Mouse (Mus musculus) right cerebral cortex, postnatal 10 days (tissue): ENCODE results near the gene Dock7.
A peak's percentile ranks its signal among the peaks of the same experiment; 100 is the strongest.

Source experiments
- DNase-seq, 2 experiments: peaks; one replicate each; pipeline ENCODE4 v3.0.0; 2021; ENCODE audit warnings: low spot score in 2 of 2

The Dock7 gene

GRCm38 (mm10) chr4:99121123-99121755 lies 524 bp upstream of the Dock7 start:
- DNase-seq: no peak

- DNase-seq: no peak
These were observed 1.7 kb downstream of the Dock7 start for GRCm38 (mm10) chr4:99119051-99119450.

- no peak for DNase-seq
These were observed 4.9 kb downstream of the Dock7 start for GRCm38 (mm10) chr4:99115797-99116196.

- DNase-seq: peak in 1 of 2 experiments; percentile 12
These were observed 9.0 kb downstream of the Dock7 start for GRCm38 (mm10) chr4:99111670-99112069.

GRCm38 (mm10) chr4:99108817-99109216 lies 11.9 kb downstream of the Dock7 start:
- DNase-seq: peak in 1 of 2 experiments; percentile 15

GRCm38 (mm10) chr4:99102846-99103245 lies 17.9 kb downstream of the Dock7 start:
- DNase-seq: peak in 1 of 2 experiments; percentile 6

- peak in 1 of 2 experiments; percentile 20 for DNase-seq
These were observed 20.0 kb downstream of the Dock7 start for GRCm38 (mm10) chr4:99100724-99101123.

GRCm38 (mm10) chr4:99091777-99092176 lies 28.9 kb downstream of the Dock7 start:
- no peak for DNase-seq

- DNase-seq: no peak
These were observed 29.5 kb downstream of the Dock7 start for GRCm38 (mm10) chr4:99091151-99091701.

- no peak for DNase-seq
These were observed 32.8 kb downstream of the Dock7 start for GRCm38 (mm10) chr4:99087760-99088485.

GRCm38 (mm10) chr4:99083862-99084261 lies 36.9 kb downstream of the Dock7 start:
- DNase-seq: no peak

GRCm38 (mm10) chr4:99081169-99081568 lies 39.5 kb downstream of the Dock7 start:
- DNase-seq: no peak

- DNase-seq: no peak
These were observed 42.7 kb downstream of the Dock7 start for GRCm38 (mm10) chr4:99078005-99078404.

GRCm38 (mm10) chr4:99068806-99069205 lies 51.9 kb downstream of the Dock7 start:
- no peak for DNase-seq

GRCm38 (mm10) chr4:99064524-99064923 lies 56.2 kb downstream of the Dock7 start:
- DNase-seq: no peak

- no peak for DNase-seq
These were observed 72.1 kb downstream of the Dock7 start for GRCm38 (mm10) chr4:99048581-99048980.

GRCm38 (mm10) chr4:99046471-99046870 lies 74.2 kb downstream of the Dock7 start:
- no peak for DNase-seq

GRCm38 (mm10) chr4:99044854-99045253 lies 75.9 kb downstream of the Dock7 start:
- DNase-seq: no peak

- DNase-seq: no peak
These were observed 87.8 kb downstream of the Dock7 start for GRCm38 (mm10) chr4:99032921-99033320.

- DNase-seq: no peak
These were observed 90.0 kb downstream of the Dock7 start, which contains the start of gene Angptl3 for GRCm38 (mm10) chr4:99030686-99031085. Angptl3 (plus strand) TSS chr4:99030954.

GRCm38 (mm10) chr4:99028377-99028776 lies 92.3 kb downstream of the Dock7 start:
- no peak for DNase-seq

- DNase-seq: no peak
These were observed 98.5 kb downstream of the Dock7 start for GRCm38 (mm10) chr4:99022221-99022620.

GRCm38 (mm10) chr4:99011039-99011438 lies 109.7 kb downstream of the Dock7 start:
- no peak for DNase-seq
